Mouse (Mus musculus): ENCODE data around the gene Pex1. TPM values are rescaled to one million over a fixed set of nuclear protein-coding genes. Genes with fewer than 3 reads are reported as not detected.
"Not testable (repeated sequence)": the region's sequence is repeated elsewhere in the genome, so short reads cannot be mapped to it uniquely, and the experiment has no call there.

Gene Pex1
- 1 to 10 TPM; 8.1 to 9.9 (median 8.7) TPM for total RNA-seq (2022)

GRCm38 (mm10) chr5:3595693-3596398 lies at the start of gene Pex1:
Pex1 (plus strand) TSS chr5:3596066.
- peak; percentile 95 for DNase-seq (ENCODE audit: low spot score)

DNA sequence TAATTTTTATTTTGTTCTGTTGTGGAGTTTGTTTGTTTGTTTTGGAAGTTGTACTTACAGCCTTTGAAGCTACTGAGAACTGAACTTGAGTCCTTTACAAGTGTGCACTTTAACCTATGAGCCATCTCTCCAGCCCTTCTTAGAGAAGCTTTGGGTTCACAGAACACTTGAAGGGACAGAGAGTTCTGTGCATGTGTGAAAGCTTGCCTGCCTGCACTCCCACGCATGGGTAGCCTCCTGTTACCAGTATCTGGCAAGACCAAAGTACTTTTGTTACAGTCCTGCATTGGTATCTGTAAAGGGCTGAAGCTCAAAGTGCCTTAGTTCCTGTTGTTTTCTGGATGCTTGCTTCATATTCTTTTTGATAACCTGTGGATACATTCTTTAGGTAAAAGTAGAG lies 49.6 kb upstream of the Pex1 start:
- DNase-seq (ENCODE audit: low spot score), result no peak

DNA sequence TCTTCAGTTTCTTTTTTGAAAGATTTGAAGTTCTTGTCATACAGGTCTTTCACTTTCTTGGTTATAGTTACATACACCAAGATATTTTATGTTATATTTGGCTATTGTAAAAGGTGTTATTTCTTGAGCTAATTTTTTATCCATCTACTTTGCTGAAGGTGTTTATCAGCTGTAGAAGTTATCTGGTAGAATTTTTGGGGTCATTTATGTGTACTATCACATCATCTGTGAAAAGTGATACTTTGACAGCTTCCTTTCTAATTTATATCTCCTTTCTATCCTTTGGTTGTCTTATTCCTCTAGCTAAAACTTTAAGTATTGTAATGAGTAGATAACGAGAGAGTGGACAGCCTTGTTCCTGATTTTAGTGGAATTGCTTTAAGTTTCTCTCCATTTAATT lies 44.4 kb upstream of the Pex1 start:
- DNase-seq (ENCODE audit: low spot score), result no peak

GRCm38 (mm10) chr5:3554198-3554597 lies 41.7 kb upstream of the Pex1 start:
- no peak for DNase-seq (ENCODE audit: low spot score)

GRCm38 (mm10) chr5:3571266-3571665 lies 24.6 kb upstream of the Pex1 start, which contains the start of gene 1700109H08Rik:
1700109H08Rik (plus strand) TSS chr5:3571566.
- no peak for DNase-seq (ENCODE audit: low spot score)

DNA sequence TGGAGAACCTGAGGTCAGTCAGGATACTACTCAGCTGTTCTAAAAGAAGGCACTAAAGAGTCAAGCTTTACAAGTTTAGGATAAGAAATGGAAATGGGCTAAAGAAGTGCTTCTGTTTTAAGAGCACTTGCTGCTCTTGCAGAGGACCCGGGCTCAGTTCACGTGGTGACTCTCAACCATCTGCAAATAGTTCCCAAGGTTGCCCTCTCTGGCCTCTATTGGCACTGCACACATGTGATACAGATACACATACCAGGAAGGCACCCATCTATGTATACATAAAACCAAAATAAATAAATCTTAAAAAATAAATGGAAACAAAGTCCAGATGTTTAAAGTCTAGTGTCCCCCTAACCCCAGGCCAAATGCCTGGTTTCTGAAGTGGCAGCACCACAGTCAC lies 21.0 kb upstream of the Pex1 start:
- DNase-seq (ENCODE audit: low spot score), result no peak

- no peak for DNase-seq (ENCODE audit: low spot score)
Observed at GRCm38 (mm10) chr5:3577939-3578338, 17.9 kb upstream of the Pex1 start.

DNA sequence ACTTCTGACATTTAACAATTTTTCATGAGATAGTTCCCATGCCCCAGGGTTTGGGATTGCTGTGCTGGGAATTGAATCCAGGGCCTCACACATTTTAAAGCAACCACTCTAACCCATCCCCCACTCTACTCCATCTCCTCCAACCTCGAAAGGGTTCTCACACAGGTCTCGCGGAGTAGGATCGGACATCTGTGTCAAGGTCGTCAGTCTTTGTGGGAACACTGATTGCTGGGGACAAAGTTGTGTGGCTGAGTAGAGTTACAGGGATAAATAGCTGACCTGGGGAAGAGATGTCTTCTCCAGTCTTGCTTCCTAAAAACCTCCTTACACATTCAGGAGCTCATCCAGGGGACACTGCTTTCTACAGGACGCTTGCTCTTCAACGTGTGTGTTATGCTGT lies 16.8 kb upstream of the Pex1 start:
- DNase-seq (ENCODE audit: low spot score), result no peak

GRCm38 (mm10) chr5:3596399-3596766 lies 517 bp downstream of the Pex1 start, which contains the start of gene Rbm48:
Rbm48 (minus strand) TSS chr5:3596585.
- DNase-seq (ENCODE audit: low spot score), result peak; percentile 72

DNA sequence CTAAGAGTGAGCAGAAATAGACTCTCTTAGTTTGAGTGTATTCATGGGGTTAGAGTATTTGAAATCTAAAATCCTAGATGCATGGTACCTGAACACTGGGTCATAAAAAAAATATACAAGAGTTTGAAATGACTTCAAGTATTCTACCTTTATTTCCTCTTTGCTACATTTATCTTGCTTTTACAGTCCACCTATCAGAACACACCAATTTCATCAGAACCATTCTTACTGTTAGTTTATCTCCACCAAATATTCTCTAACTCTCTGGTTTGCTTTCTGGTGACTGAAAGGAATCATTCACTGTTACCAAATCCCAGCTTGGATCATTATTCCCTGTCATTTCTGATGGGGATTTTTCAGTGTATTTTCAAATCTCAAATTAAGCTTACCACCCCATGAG lies 1.3 kb downstream of the Pex1 start:
- DNase-seq (ENCODE audit: low spot score), result no peak

GRCm38 (mm10) chr5:3598766-3599165 lies 2.9 kb downstream of the Pex1 start:
- no peak for DNase-seq (ENCODE audit: low spot score)

GRCm38 (mm10) chr5:3600298-3600697 lies 4.4 kb downstream of the Pex1 start:
- DNase-seq (ENCODE audit: low spot score), result no peak

GRCm38 (mm10) chr5:3600790-3601189 lies 4.9 kb downstream of the Pex1 start:
- DNase-seq (ENCODE audit: low spot score), result no peak

GRCm38 (mm10) chr5:3607114-3607513 lies 11.2 kb downstream of the Pex1 start:
- no peak for DNase-seq (ENCODE audit: low spot score)

- no peak for DNase-seq (ENCODE audit: low spot score)
Observed at GRCm38 (mm10) chr5:3609241-3609640, 13.4 kb downstream of the Pex1 start.

GRCm38 (mm10) chr5:3611835-3612234 lies 16.0 kb downstream of the Pex1 start:
- not testable (repeated sequence) for DNase-seq (ENCODE audit: low spot score)

DNA sequence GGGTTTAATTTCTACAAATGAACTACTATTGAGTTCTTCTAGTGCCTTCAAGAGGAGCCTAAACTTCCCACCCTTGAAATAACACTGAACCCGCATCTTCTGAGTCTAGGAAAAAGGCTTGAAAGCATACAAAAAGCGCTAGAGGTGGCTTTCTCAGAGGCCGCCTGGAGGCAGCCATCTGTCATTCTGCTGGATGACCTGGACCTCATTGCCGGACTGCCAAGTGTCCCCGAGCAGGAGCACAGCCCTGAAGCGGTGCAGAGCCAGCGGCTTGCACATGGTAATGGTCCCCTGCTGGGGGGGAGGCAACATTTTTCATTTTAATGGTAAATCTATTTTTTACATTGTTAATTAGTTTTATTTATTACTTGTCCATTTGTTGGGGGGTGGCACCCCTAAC lies 24.6 kb downstream of the Pex1 start:
- DNase-seq (ENCODE audit: low spot score), result no peak

DNA sequence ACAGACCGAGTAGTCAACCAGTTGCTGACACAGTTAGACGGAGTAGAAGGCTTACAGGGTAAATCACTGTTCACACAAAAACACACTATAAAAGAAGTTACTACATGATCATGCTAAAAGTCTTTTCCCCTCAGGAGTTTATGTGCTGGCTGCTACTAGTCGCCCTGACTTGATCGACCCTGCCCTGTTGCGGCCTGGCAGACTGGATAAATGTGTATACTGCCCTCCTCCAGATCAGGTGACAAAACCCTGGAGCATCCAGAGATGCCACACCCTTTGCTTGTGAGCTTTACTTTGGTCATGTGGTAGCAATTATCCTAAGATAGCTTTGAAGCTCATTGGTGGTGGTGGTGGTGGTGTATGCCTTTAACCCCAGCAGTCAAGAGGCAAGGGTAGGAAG lies 34.2 kb downstream of the Pex1 start:
- no peak for DNase-seq (ENCODE audit: low spot score)

GRCm38 (mm10) chr5:3631512-3632271 lies 35.8 kb downstream of the Pex1 start:
- DNase-seq (ENCODE audit: low spot score), result no peak

DNA sequence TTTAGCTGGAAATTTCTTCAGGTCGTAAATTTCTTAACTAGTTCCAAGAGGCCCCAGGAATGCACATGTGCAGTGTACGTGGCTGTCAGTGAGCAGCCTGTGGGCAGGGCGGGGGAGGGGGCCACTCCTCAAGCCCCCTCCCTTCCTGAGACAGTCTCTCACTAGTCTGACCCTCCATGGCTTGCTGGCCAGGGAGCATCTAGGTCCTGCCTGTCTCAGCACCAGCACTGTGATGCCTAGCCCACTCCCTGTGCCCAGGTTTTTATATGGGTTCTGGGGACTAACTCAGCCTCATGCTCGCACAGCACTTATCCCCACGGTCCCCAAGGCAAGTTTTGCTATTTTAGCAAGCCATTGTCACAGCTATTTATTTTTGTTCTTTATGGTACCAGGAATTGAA lies 36.4 kb downstream of the Pex1 start:
- DNase-seq (ENCODE audit: low spot score), result no peak

DNA sequence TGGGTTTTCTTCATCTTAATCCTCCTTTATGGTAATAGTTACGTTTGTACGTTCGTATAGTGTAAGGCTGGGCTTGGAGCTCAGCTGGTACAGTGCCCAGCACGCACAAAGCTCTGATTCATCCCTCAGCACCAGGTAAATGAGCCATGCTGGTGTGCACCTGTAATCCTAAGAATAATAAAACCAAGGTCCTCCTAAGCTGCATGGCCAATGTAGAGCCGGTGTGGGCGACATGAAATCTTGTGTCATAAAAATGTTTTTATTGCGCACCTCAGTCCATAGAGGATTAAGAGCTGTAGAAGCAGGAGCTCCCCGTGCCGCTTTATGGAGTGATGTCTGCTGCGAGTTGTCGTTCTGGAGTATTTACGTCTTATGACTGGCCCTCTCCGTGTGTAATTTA lies 37.4 kb downstream of the Pex1 start:
- no peak for DNase-seq (ENCODE audit: low spot score)

DNA sequence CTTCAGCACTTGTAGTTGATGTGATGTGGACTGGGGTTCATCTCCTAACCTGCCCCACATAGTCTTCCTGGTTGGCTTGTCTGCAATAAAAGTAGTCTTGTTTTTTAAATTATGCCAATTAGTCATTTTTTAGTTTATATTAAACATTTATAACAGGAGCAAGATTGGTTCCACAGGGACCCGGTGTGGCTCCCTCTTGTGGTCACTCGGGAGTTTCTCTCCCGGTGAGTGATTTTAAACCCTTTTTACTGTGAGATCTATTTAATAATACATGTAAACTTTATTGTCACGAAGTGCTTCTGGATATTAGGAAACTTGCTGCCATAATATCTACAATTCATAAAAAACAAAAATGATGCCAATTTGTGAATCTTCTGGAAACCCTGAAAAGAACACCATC lies 38.1 kb downstream of the Pex1 start:
- DNase-seq (ENCODE audit: low spot score), result no peak

- DNase-seq (ENCODE audit: low spot score), result no peak
Observed at GRCm38 (mm10) chr5:3635286-3635685, 39.4 kb downstream of the Pex1 start.
